Mouse (Mus musculus) erythroblast, embryonic 14.5 days (primary cell): ENCODE data around the gene Psmc3ip.

ENCODE experiments used
- GATA1 ChIP-seq: IDR thresholded peaks from 2 replicates; pipeline ENCODE4 v1.6.1; 2012; ENCODE audit warnings: low read length, inconsistent platforms, mixed read lengths
- TAL1 ChIP-seq: IDR thresholded peaks from 3 replicates; pipeline ENCODE4 v1.6.1; 2012; ENCODE audit warnings: low read length, inconsistent platforms, mixed read lengths

- no peak for TF ChIP-seq TAL1
- TF ChIP-seq GATA1: no peak; the same call in 1 of the 2 replicates
Observed at GRCm38 (mm10) chr11:101119761-101120544, 24.7 kb upstream of the Psmc3ip start, which contains the start of the genes Retreg3 and Tubg1.
